Mouse (Mus musculus): ENCODE data around the gene Dydc2. TPM values are rescaled to one million over a fixed set of nuclear protein-coding genes. Genes with fewer than 3 reads are reported as not detected.
A peak's percentile ranks its signal among the peaks of the same experiment; 100 is the strongest.
"Not testable (repeated sequence)": the region's sequence is repeated elsewhere in the genome, so short reads cannot be mapped to it uniquely, and the experiment has no call there.

Dydc2 gene
- polyA plus RNA-seq, 1 experiment from 2014 or later: not detected

DNA sequence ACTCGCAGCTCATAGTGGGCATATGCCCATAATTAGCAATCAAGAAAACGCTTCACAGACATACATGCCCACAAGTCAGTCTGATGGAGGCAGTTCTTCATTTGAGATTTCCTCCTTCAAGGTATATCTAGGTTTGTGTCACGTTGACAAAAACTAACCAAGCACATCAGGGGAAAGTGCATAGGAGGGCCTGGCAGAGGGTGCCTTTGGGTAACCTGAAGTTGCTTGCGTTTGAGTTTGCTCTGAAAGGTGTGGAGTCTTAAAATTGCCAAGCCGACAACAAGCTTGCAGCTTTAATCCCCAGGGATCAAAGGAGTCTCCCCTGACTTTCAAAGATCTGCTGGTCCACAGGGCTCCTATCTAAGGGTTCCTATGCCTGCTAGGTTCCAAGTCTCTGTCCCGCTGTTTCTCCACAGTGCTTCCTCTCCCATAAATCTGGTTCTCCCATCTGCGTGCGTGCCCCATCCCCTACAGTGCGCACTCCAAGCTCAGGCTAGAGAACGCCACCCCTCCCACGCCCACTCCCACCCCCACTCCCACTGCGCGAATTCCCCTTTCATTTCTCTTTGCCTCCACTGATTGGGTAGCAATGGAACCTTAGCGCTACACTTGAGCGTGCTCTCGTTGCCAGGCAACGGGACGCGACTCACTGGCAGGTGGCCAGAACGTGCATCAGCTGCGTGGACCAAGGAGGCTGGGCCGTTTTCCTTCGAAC is 3.4 kb upstream of the Dydc2 start, which contains the start of gene Dydc1:
TSS of gene Dydc1 (plus strand) at position 683 of the 715 bp plus-strand sequence.
- peak within 1 kb of the TSS; percentile 62 for H3K4me2 ChIP-seq
- ATAC-seq (ENCODE audit: insufficient read depth) (peak; percentile 91), DNase-seq (peak; percentile 91)
- no peaks in the 10 kb centered on the region for H3K36me3 ChIP-seq (ENCODE audit: insufficient read depth)
- peak within 1 kb of the TSS; percentile 9; the same call in 1 of the 2 replicates for H3K9ac ChIP-seq
- H3K27ac ChIP-seq (ENCODE audit: low read depth): no peak within 1 kb of the TSS
- H3K9me3 ChIP-seq (ENCODE audit: low read depth, low read length): no peaks in the 10 kb centered on the region
- WGBS: 10% methylated on average over 23 of the region's 23 CpGs
- H3K4me1 ChIP-seq (ENCODE audit: insufficient read depth): no peaks in the 10 kb centered on the region
- no peaks in the 10 kb centered on the region for H3K27me3 ChIP-seq (ENCODE audit: insufficient read depth, low read length)
- TF ChIP-seq CTCF (IDR thresholded peaks at IDR 0.05; ENCODE audit: low read depth): no peak
- H3K4me3 ChIP-seq (ENCODE audit: low read depth, low read length): peak within 1 kb of the TSS; percentile 35

DNA sequence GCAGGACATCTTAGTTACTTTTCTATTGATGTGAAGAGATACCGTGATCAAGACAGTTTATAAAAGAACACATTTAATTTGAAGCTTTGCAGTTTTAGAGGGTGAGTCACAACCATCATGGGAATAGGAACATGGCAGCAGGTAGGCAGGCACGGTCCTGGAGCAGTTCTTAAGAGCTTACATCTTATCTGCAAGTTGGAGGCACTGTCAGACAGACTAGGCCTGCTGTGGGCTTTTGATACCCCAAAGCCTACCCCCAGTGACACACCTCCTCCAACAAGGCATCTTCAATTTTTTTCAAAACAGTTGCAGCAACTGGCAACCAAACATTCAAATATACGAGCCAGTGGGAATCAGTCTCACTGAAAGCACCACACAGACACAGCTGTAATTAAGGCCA is 1.3 kb upstream of the Dydc2 start:
- H3K9me3 ChIP-seq (ENCODE audit: low read depth, low read length): no peaks in the 10 kb centered on the region
- H3K36me3 ChIP-seq (ENCODE audit: insufficient read depth): no peaks in the 10 kb centered on the region
- H3K27me3 ChIP-seq (ENCODE audit: insufficient read depth, low read length): no peaks in the 10 kb centered on the region
- H3K9ac ChIP-seq: no peak overlapping the region
- H3K4me3 ChIP-seq (ENCODE audit: low read depth, low read length): no peak overlapping the region
- no peaks in the 10 kb centered on the region for H3K4me1 ChIP-seq (ENCODE audit: insufficient read depth)
- ATAC-seq (ENCODE audit: insufficient read depth): no peak
- TF ChIP-seq CTCF (IDR thresholded peaks at IDR 0.05; ENCODE audit: low read depth): no peak
- no peak for DNase-seq
- H3K4me2 ChIP-seq: no peak overlapping the region
- 71% methylated on average over 3 of the region's 3 CpGs for WGBS
- no peak overlapping the region for H3K27ac ChIP-seq (ENCODE audit: low read depth)

DNA sequence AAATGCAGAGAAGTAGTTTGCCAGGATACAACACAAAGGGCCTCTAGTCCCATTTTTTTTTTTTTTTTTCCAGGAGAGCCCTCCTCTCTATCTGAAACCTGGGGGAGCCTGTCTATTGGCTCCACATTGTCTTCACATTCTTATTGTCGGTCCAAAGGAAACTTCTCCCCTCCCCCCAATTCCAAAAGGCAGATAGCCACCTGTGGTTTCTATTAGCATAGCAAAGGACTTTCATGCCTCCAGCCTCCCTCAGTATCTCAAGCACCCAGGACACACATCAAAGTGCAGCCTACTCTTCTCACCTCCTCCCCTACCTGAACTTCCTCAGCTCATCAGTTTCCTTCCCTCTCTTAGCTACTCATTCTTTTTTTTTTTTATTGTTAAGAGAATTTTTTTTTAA is 2.6 kb downstream of the Dydc2 start:
- no peak overlapping the region for H3K27ac ChIP-seq (ENCODE audit: low read depth)
- H3K4me2 ChIP-seq: no peak overlapping the region
- no peaks in the 10 kb centered on the region for H3K27me3 ChIP-seq (ENCODE audit: insufficient read depth, low read length)
- H3K4me3 ChIP-seq (ENCODE audit: low read depth, low read length): no peak overlapping the region
- ATAC-seq (ENCODE audit: insufficient read depth) (no peak), DNase-seq (no peak)
- no peak overlapping the region for H3K9ac ChIP-seq
- WGBS: 12% methylated on average over 1 of the region's 1 CpGs
- no peak for TF ChIP-seq CTCF (IDR thresholded peaks at IDR 0.05; ENCODE audit: low read depth)
- H3K36me3 ChIP-seq (ENCODE audit: insufficient read depth): no peaks in the 10 kb centered on the region
- no peaks in the 10 kb centered on the region for H3K9me3 ChIP-seq (ENCODE audit: low read depth, low read length)
- H3K4me1 ChIP-seq (ENCODE audit: insufficient read depth): no peaks in the 10 kb centered on the region

DNA sequence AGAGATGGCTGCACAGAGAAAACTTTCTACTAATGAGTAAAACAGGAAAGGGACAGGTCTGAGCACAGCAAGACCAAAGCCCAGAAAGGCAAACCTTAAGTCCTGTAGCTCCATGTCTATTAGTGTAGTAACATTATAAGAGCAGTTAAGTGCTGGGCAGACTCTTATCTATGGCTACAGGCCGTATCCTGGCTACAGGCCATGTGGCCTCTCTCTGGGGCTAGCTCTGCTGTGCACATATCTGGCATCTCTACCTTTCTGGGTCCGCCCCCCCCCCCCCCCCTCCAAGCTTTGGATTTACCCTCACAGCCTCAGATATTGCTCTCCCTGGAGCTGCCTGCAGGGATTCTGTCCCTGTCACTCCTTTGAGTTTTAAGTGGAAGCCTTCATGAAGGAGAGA is 3.8 kb downstream of the Dydc2 start:
- H3K27me3 ChIP-seq (ENCODE audit: insufficient read depth, low read length): no peaks in the 10 kb centered on the region
- 31% methylated on average over 2 of the region's 2 CpGs for WGBS
- no peak overlapping the region for H3K9ac ChIP-seq
- no peaks in the 10 kb centered on the region for H3K9me3 ChIP-seq (ENCODE audit: low read depth, low read length)
- no peak overlapping the region for H3K27ac ChIP-seq (ENCODE audit: low read depth)
- H3K4me3 ChIP-seq (ENCODE audit: low read depth, low read length): no peak overlapping the region
- ATAC-seq (ENCODE audit: insufficient read depth): peak; percentile 38; the same call in 1 of the 2 replicates
- no peaks in the 10 kb centered on the region for H3K36me3 ChIP-seq (ENCODE audit: insufficient read depth)
- peak; percentile 19 for DNase-seq
- H3K4me1 ChIP-seq (ENCODE audit: insufficient read depth): no peaks in the 10 kb centered on the region
- no peak for TF ChIP-seq CTCF (IDR thresholded peaks at IDR 0.05; ENCODE audit: low read depth)
- no peak overlapping the region for H3K4me2 ChIP-seq

GRCm38 (mm10) chr14:41053190-41053589 is 15.8 kb downstream of the Dydc2 start:
- not testable (repeated sequence) for H3K4me3 ChIP-seq (ENCODE audit: low read depth, low read length); H3K9ac ChIP-seq; H3K27ac ChIP-seq (ENCODE audit: low read depth); H3K4me1 ChIP-seq (ENCODE audit: insufficient read depth); DNase-seq; H3K27me3 ChIP-seq (ENCODE audit: insufficient read depth, low read length); ATAC-seq (ENCODE audit: insufficient read depth); H3K9me3 ChIP-seq (ENCODE audit: low read depth, low read length); H3K4me2 ChIP-seq; H3K36me3 ChIP-seq (ENCODE audit: insufficient read depth)
- 50% methylated on average over 3 of the region's 4 CpGs for WGBS

GRCm38 (mm10) chr14:41052481-41052880 is 16.5 kb downstream of the Dydc2 start:
- no peaks in the 10 kb centered on the region for H3K36me3 ChIP-seq (ENCODE audit: insufficient read depth)
- no peak overlapping the region for H3K4me3 ChIP-seq (ENCODE audit: low read depth, low read length)
- H3K4me2 ChIP-seq: no peak overlapping the region
- no peaks in the 10 kb centered on the region for H3K9me3 ChIP-seq (ENCODE audit: low read depth, low read length)
- H3K27me3 ChIP-seq (ENCODE audit: insufficient read depth, low read length): no peaks in the 10 kb centered on the region
- peak; percentile 21; the same call in 1 of the 2 replicates for TF ChIP-seq CTCF (IDR thresholded peaks at IDR 0.05; ENCODE audit: low read depth)
- DNase-seq (peak; percentile 24), ATAC-seq (ENCODE audit: insufficient read depth) (no peak)
- no peak overlapping the region for H3K27ac ChIP-seq (ENCODE audit: low read depth)
- H3K9ac ChIP-seq: no peak overlapping the region
- WGBS: 70% methylated on average over 5 of the region's 5 CpGs
- H3K4me1 ChIP-seq (ENCODE audit: insufficient read depth): no peaks in the 10 kb centered on the region

DNA sequence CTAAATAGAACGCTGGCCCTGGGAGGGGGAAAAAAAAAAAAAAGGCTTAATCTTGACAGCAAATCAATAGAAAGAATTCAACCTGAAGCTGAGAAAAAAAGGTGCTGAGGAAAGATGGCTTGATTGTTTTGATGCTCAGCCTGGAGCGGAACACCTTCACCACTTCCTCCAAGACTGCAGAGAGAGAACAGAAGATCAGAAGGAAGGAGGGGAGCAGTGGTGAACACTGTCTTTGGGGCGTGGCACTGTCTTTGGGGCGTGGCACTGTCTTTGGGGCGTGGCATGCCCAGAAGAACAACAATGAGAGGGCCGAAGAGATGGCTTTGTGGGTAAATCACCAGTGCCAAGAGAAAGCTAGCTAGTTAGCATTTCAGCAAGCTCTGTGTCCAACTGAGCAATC is 18.5 kb downstream of the Dydc2 start:
- no peak overlapping the region for H3K4me2 ChIP-seq
- no peak for DNase-seq
- H3K4me1 ChIP-seq (ENCODE audit: insufficient read depth): no peaks in the 10 kb centered on the region
- H3K27me3 ChIP-seq (ENCODE audit: insufficient read depth, low read length): no peaks in the 10 kb centered on the region
- H3K27ac ChIP-seq (ENCODE audit: low read depth): no peak overlapping the region
- no peaks in the 10 kb centered on the region for H3K36me3 ChIP-seq (ENCODE audit: insufficient read depth)
- TF ChIP-seq CTCF (IDR thresholded peaks at IDR 0.05; ENCODE audit: low read depth): no peak
- no peak overlapping the region for H3K4me3 ChIP-seq (ENCODE audit: low read depth, low read length)
- no peaks in the 10 kb centered on the region for H3K9me3 ChIP-seq (ENCODE audit: low read depth, low read length)
- 70% methylated on average over 6 of the region's 6 CpGs for WGBS
- no peak for ATAC-seq (ENCODE audit: insufficient read depth)
- no peak overlapping the region for H3K9ac ChIP-seq

Data from lung, embryonic 14.5 days (tissue).